Mouse (Mus musculus) embryonic facial prominence, embryonic 11.5 days (tissue): ENCODE results near the gene Dclre1b. TPM values are rescaled to one million over a fixed set of nuclear protein-coding genes. Genes with fewer than 3 reads are reported as not detected.
"Not testable (repeated sequence)": the region's sequence is repeated elsewhere in the genome, so short reads cannot be mapped to it uniquely, and the experiment has no call there.

ENCODE experiments used
- ATAC-seq: fragments of 200-750 bp; cut with Nextera tagmentation; replicated peaks from 2 replicates; pipeline ENCODE4 v1.8.0; 2017; ENCODE audit warnings: low read depth; ENCODE audit not compliant: insufficient number of reproducible peaks, low FRiP score, low TSS enrichment
- DNase-seq: peaks from one replicate; pipeline ENCODE4 v3.0.0-alpha.2; 2015; ENCODE audit warnings: low spot score
- H3K27ac ChIP-seq: fragments of 300-500 bp; sonication (generic); replicated peaks from 2 replicates; pipeline ENCODE4 v1.5.1; 2014; ENCODE audit warnings: mild to moderate bottlenecking, low read depth, low read length, control low read depth
- H3K27me3 ChIP-seq: fragments of 300-500 bp; sonication (generic); 2 replicates; pipeline ENCODE4 v1.6.1; 2014; ENCODE audit warnings: mild to moderate bottlenecking, low read length, moderate library complexity, mixed read lengths; ENCODE audit not compliant: control insufficient read depth, insufficient read depth
- H3K36me3 ChIP-seq: fragments of 300-500 bp; sonication (generic); replicated peaks from 2 replicates; pipeline ENCODE4 v1.6.1; 2014; ENCODE audit warnings: low read depth, mild to moderate bottlenecking, low read length, moderate library complexity, mixed read lengths; ENCODE audit not compliant: control insufficient read depth, insufficient read depth
- H3K4me1 ChIP-seq: fragments of 300-500 bp; sonication (generic); 2 replicates; pipeline ENCODE4 v1.6.1; 2014; ENCODE audit warnings: low read length, mixed read lengths; ENCODE audit not compliant: control insufficient read depth, insufficient read depth
- H3K4me2 ChIP-seq: fragments of 300-500 bp; sonication (generic); 2 replicates; pipeline ENCODE4 v1.6.1; 2014; ENCODE audit warnings: low read depth, mild to moderate bottlenecking, control low read depth, low read length, moderate library complexity
- H3K4me3 ChIP-seq: fragments of 300-500 bp; sonication (generic); 2 replicates; pipeline ENCODE4 v1.5.1; 2014; ENCODE audit warnings: low read depth, low read length, control low read depth
- H3K9ac ChIP-seq: fragments of 300-500 bp; sonication (generic); replicated peaks from 2 replicates; pipeline ENCODE4 v1.6.1; 2014; ENCODE audit warnings: mild to moderate bottlenecking, control low read depth, low read length
- H3K9me3 ChIP-seq: fragments of 300-500 bp; sonication (generic); replicated peaks from 2 replicates; pipeline ENCODE4 v1.6.1; 2016; ENCODE audit warnings: mild to moderate bottlenecking, low read length, inconsistent platforms, mixed read lengths; ENCODE audit not compliant: control insufficient read depth
- WGBS: fragments of 180-500 bp; shearing (Covaris S2); extraction: QIAGEN DNeasy Blood & Tissue Kit; methylation state at CpG from one replicate; pipeline ENCODE4 v1.1.7; 2014; 5-methylcytosine and 5-hydroxymethylcytosine counted together
- polyA plus RNA-seq: library from polyadenylated mRNA; unstranded; fragments of >200 nt; fragmentation: Nextera tagmentation; extraction: Ambion mirVana; gene quantifications from 2 replicates; pipeline ENCODE4 v1.2.1, GENCODE M21; 2014

Dclre1b gene
- polyA plus RNA-seq, 1 experiment from 2014 or later: 40.3 TPM

DNA sequence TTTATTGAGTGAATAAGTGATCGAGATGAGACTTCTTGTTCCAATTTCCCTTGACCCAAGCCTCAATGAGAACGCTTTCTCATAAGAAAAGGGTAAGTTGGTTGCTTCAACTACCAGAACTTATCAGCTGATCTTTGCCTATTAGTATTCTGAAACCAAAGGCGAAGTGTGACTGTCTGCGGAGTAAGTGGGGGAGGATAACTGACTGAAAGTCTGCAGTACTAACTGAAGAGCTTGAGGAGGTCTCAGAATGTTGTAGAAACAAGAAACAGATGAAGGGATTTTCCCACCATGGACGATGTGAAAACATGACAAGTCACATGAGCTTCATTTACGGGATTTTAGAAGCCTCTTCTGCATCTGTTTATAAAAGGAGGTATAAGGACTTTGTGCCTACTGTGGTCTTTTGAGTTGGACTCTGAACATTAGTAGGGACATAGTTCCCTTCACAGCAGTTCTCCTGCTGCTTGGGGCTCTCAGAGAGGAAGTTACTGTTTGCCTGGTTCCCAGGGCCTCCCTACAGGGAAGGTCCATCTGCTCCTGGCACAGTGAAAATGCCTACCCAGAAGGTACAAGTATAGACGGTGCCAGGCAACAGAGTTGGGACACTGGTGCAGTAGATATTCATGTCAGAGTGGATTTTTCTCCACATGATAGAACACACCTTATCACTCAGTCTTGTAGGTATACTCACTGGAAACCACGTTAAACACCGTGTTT lies 41.6 kb upstream of the Dclre1b start:
- no peak overlapping the region for H3K27ac ChIP-seq
- H3K4me2 ChIP-seq: no peak overlapping the region
- no peak overlapping the region for H3K9ac ChIP-seq
- H3K4me3 ChIP-seq: no peak overlapping the region
- H3K36me3 ChIP-seq: no peaks in the 10 kb centered on the region
- H3K9me3 ChIP-seq: no peaks in the 10 kb centered on the region
- ATAC-seq: no peak
- no peaks in the 10 kb centered on the region for H3K27me3 ChIP-seq
- DNase-seq: no peak
- no peaks in the 10 kb centered on the region for H3K4me1 ChIP-seq
- WGBS: 79% methylated on average over 9 of the region's 9 CpGs

- not testable (repeated sequence) for H3K27me3 ChIP-seq, H3K9ac ChIP-seq, H3K4me2 ChIP-seq, H3K4me1 ChIP-seq, ATAC-seq, H3K27ac ChIP-seq, H3K36me3 ChIP-seq, H3K9me3 ChIP-seq, H3K4me3 ChIP-seq, DNase-seq
- 93% methylated on average over 7 of the region's 7 CpGs for WGBS
Observed at GRCm38 (mm10) chr3:103840946-103841345, 31.7 kb upstream of the Dclre1b start.

DNA sequence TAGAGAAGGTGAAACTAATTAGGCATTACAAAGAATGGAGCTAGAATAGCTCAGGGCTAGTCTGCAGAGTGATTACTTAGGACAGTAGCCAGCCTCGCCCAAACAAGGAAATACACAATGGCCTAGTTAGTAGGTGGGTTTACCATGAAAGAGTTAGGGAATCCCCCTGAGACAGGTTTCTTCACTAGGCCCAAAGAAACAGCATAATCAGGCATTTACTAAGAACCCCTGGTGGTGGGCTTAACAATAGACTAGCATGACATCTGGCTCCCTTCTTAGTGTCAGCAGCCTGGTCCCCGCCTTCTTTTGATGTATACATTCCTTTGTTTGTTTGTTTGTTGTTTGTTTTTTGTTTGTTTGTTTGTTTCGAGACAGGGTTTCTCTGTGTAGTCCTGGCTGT lies 31.0 kb upstream of the Dclre1b start:
- H3K27ac ChIP-seq, H3K36me3 ChIP-seq, H3K4me3 ChIP-seq, H3K4me1 ChIP-seq, H3K4me2 ChIP-seq, H3K9me3 ChIP-seq, DNase-seq, H3K27me3 ChIP-seq, ATAC-seq, H3K9ac ChIP-seq: not testable (repeated sequence)
- 90% methylated on average over 3 of the region's 3 CpGs for WGBS

DNA sequence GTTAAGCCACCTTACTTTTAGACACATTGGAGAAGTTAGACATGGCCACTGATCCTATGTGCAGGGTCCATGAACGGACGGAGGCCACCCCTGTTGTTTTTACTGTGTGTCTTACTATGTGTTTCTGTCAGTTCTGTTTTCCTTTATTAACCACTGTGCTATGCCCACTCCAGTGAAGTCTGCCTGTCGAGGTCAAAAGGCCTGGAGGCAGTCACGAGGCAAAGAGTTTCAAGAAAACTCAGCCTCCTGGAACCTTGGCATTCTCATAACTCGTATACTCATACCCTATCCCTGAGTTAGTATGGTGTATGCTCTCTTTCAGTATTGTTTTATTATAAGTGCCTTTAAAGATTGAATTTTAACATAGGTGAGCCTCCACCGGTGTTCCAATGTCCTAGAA lies 30.5 kb upstream of the Dclre1b start:
- Histone ChIP-seq H3K27me3 (no peaks in the 10 kb centered on the region), H3K4me3 (no peak overlapping the region), H3K9ac (no peak overlapping the region), H3K4me2 (no peak overlapping the region), H3K4me1 (no peaks in the 10 kb centered on the region), H3K36me3 (no peaks in the 10 kb centered on the region), H3K27ac (no peak overlapping the region), H3K9me3 (no peaks in the 10 kb centered on the region)
- 90% methylated on average over 6 of the region's 6 CpGs for WGBS
- DNase-seq (no peak), ATAC-seq (no peak)

- Histone ChIP-seq H3K4me1 (no peaks in the 10 kb centered on the region), H3K9me3 (no peaks in the 10 kb centered on the region), H3K27ac (no peak overlapping the region), H3K4me2 (no peak overlapping the region), H3K4me3 (no peak overlapping the region), H3K27me3 (no peaks in the 10 kb centered on the region), H3K9ac (no peak overlapping the region), H3K36me3 (no peaks in the 10 kb centered on the region)
- no peak for ATAC-seq
- DNase-seq: no peak
- 96% methylated on average over 5 of the region's 5 CpGs for WGBS
Observed at GRCm38 (mm10) chr3:103836453-103836852, 27.2 kb upstream of the Dclre1b start.

DNA sequence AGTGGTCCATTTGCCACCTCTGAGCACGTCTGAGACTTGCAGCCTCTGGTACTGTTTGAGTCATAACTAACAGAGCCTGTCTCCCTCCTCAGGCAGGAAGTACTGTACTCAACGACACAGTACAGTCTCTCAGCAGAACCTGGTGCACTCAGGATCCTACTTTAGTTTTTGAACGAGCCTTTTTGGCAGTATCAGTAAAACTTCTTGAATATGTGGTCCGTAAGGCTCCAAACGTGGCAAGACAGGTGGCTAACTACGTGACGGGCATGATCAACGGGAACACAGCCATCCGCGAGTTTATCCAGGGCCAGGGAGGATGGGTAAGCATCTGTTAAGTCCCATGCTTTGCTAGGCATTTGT lies 26.7 kb upstream of the Dclre1b start:
- no peaks in the 10 kb centered on the region for H3K36me3 ChIP-seq
- WGBS: 80% methylated on average over 10 of the region's 10 CpGs

DNA sequence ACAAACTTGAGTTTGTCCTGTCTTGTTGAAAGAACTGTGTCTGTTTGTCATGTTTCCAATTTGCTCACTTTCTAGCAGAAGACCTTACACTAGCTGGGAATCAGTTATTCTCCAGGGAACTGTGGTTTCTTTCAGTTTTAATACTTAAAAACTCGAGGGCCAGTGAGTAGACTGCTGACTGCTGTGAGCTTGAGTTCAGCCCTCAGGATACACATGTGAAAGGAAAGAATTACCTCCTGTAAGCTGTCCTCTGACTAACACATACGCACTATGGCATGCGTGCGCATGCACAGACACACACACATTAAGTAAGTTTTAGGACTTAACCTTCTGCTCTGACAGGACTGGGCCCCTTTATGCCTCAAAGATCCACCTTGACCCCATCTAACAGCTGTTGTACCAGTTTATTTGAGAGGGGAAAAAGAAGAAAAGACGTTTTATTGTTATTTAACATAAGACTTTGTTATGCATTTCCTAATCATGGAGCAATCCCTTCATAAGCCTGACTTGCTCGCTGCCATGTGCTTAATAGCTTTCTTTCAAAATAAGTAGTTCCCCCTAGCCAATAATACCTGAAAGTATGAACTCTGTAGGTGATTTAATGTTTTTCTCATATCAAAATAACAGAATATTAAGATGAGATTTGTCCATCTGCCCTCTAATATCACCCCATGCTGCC lies 26.2 kb upstream of the Dclre1b start:
- Histone ChIP-seq H3K9ac (no peak overlapping the region), H3K27ac (no peak overlapping the region), H3K4me1 (no peaks in the 10 kb centered on the region), H3K4me2 (no peak overlapping the region), H3K27me3 (no peaks in the 10 kb centered on the region), H3K36me3 (no peaks in the 10 kb centered on the region), H3K4me3 (no peak overlapping the region), H3K9me3 (no peaks in the 10 kb centered on the region)
- ATAC-seq (no peak), DNase-seq (no peak)
- 72% methylated on average over 6 of the region's 6 CpGs for WGBS

More for the DNA sequence above, 26.7 kb upstream of the Dclre1b start:
- DNase-seq: no peak
- Histone ChIP-seq H3K4me2 (no peak overlapping the region), H3K27me3 (no peaks in the 10 kb centered on the region), H3K9ac (no peak overlapping the region), H3K4me1 (no peaks in the 10 kb centered on the region), H3K9me3 (no peaks in the 10 kb centered on the region), H3K4me3 (no peak overlapping the region), H3K27ac (no peak overlapping the region)
- no peak for ATAC-seq

- 88% methylated on average over 2 of the region's 2 CpGs for WGBS
- H3K27me3 ChIP-seq: no peaks in the 10 kb centered on the region
- ATAC-seq: no peak
Observed at GRCm38 (mm10) chr3:103834001-103834400, 24.8 kb upstream of the Dclre1b start.

More at GRCm38 (mm10) chr3:103834001-103834400, 24.8 kb upstream of the Dclre1b start:
- Histone ChIP-seq H3K4me3 (no peak overlapping the region), H3K9ac (no peak overlapping the region), H3K4me2 (no peak overlapping the region), H3K27ac (no peak overlapping the region), H3K36me3 (no peaks in the 10 kb centered on the region), H3K9me3 (no peaks in the 10 kb centered on the region), H3K4me1 (no peaks in the 10 kb centered on the region)
- no peak for DNase-seq
